Mouse (Mus musculus) olfactory bulb, adult 2 months (tissue): ENCODE results near the gene Zscan10.

Experiments used
- CTCF ChIP-seq: fragments of 200-500 bp; IDR thresholded peaks from 2 replicates; pipeline ENCODE4 v1.5.1; 2012; ENCODE audit warnings: low read depth, mild to moderate bottlenecking, low read length, moderate library complexity; ENCODE audit not compliant: insufficient read depth
- POLR2A ChIP-seq: fragments of 200-500 bp; IDR thresholded peaks from 2 replicates; pipeline ENCODE4 v1.6.1; 2012; ENCODE audit warnings: mild to moderate bottlenecking, low read depth, low read length, moderate library complexity; ENCODE audit not compliant: insufficient read depth

GRCm38 (mm10) chr17:23598582-23599552 is 1.8 kb upstream of the Zscan10 start, which contains the start of gene Zfp13:
- TF ChIP-seq POLR2A = peak; percentile 40; the same call in 1 of the 2 replicates
- TF ChIP-seq CTCF = no peak
